Mouse (Mus musculus): ENCODE data around the gene Pomgnt2. TPM values are rescaled to one million over a fixed set of nuclear protein-coding genes. Genes with fewer than 3 reads are reported as not detected.
"Not testable (repeated sequence)": the region's sequence is repeated elsewhere in the genome, so short reads cannot be mapped to it uniquely, and the experiment has no call there.

Pomgnt2 gene
- total and polyA plus RNA-seq, 2 experiments: 1.7 to 5.3 TPM

DNA sequence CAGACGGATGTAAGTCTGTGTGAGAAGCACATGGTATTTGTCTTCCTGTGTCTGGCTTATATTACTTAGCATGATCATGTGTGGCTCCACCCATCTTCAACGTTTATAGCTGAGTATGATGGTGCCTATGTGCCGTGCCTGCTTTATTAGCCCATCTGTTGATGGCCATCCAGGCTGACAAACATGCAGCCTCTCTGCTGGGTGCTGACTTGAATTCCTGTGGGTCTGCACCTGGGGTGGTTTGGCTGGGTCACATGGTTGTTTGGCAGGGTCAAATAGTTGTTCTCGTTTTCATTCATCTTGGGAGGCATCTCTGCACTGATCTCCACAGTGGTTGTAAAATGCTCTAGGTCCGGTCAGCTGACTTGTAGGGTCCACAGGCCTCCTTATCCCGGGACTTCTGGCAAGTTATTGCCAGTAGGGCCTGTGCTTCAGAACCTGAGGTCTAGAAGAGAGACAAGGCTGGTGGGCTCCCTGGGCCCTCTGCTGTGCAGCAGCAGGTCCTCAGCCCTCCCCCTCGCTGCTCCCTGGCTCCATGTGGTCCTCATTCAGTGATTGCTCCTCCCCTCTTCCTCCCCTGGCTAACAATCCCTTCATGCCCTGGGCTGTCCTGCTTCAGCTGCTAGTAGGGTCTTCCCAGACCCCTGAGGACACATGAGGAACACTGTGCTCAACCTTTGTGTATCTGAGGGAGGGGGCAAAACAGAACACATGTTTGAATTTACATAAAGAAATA, 29.1 kb upstream of the Pomgnt2 start:
- Histone ChIP-seq H3K27ac (replicated peaks; ENCODE audit: insufficient read depth, low read depth, low read length) (peak overlapping the region; percentile 35), H3K27me3 (ENCODE audit: control insufficient read depth, insufficient read depth, low read length) (no peaks in the 10 kb centered on the region), H3K79me2 (ENCODE audit: control insufficient read depth, insufficient read depth, low read length) (no peaks in the 10 kb centered on the region), H3K9ac (ENCODE audit: low read depth, low read length) (no peak overlapping the region), H3K36me3 (ENCODE audit: control insufficient read depth, insufficient read depth, low read length) (no peaks in the 10 kb centered on the region), H3K4me3 (ENCODE audit: insufficient read depth, low read depth, low read length) (no peak overlapping the region), H3K4me1 (ENCODE audit: control insufficient read depth, insufficient read depth, low read length) (peaks cover 30% of the 10 kb centered on the region)
- no peak for DNase-seq (ENCODE audit: extremely low read depth, low read depth, low spot score)
- WGBS: 71% methylated on average over 7 of the region's 7 CpGs
- no peak for TF ChIP-seq POLR2A (IDR thresholded peaks at IDR 0.05; ENCODE audit: extremely low read depth, insufficient read depth, low read length)
- no peak for TF ChIP-seq CTCF (IDR thresholded peaks at IDR 0.05; ENCODE audit: low read depth, low read length)

DNA sequence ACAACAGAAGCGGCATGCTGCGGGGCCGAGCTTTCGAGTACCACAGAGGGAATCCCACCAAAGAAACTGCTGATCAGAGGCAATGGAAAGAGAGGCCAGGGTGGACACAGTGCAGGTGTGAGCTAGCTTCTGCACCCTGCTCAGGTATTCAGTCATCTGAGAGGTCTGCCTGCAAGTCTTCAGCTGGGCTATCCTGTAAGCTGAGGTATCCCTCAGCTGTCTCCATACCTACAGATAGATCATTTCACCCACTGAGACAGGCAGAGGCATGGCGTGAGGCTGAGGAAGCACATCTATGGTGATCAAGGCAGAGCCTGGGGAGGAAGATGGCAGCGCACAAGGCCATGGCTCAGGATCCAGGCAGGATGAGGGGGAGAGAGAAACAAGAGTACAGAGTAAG, 27.5 kb upstream of the Pomgnt2 start:
- H3K4me3 ChIP-seq (ENCODE audit: insufficient read depth, low read depth, low read length): no peak overlapping the region
- no peaks in the 10 kb centered on the region for H3K27me3 ChIP-seq (ENCODE audit: control insufficient read depth, insufficient read depth, low read length)
- TF ChIP-seq POLR2A (IDR thresholded peaks at IDR 0.05; ENCODE audit: extremely low read depth, insufficient read depth, low read length): no peak
- no peak for TF ChIP-seq CTCF (IDR thresholded peaks at IDR 0.05; ENCODE audit: low read depth, low read length)
- peak overlapping the region; percentile 45; the same call in 1 of the 2 replicates for H3K27ac ChIP-seq (replicated peaks; ENCODE audit: insufficient read depth, low read depth, low read length)
- DNase-seq (ENCODE audit: extremely low read depth, low read depth, low spot score): no peak
- H3K79me2 ChIP-seq (ENCODE audit: control insufficient read depth, insufficient read depth, low read length): no peaks in the 10 kb centered on the region
- H3K4me1 ChIP-seq (ENCODE audit: control insufficient read depth, insufficient read depth, low read length): peaks cover 30% of the 10 kb centered on the region
- WGBS: 91% methylated on average over 6 of the region's 6 CpGs
- no peaks in the 10 kb centered on the region for H3K36me3 ChIP-seq (ENCODE audit: control insufficient read depth, insufficient read depth, low read length)
- no peak overlapping the region for H3K9ac ChIP-seq (ENCODE audit: low read depth, low read length)

DNA sequence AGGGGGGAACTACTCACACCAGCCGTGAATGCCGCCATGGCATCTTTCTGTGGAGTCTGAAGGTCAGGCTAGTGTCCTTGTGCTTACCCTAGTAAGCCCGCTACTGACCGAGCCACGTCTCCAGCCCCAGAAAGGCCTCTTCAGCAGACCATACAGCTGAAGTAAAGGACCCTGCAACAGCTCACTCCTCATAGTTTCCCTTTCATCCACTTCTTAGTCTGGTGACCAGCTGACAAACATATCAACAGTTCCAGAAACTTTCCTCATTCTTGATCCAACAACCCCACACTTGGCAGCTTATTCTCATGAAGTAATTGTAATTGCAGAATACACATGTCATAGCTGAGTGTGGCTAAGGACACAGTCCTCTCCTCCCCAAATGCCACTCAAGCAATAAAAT, 27.0 kb upstream of the Pomgnt2 start:
- no peaks in the 10 kb centered on the region for H3K79me2 ChIP-seq (ENCODE audit: control insufficient read depth, insufficient read depth, low read length)
- DNase-seq (ENCODE audit: extremely low read depth, low read depth, low spot score): peak; percentile 79
- no peaks in the 10 kb centered on the region for H3K36me3 ChIP-seq (ENCODE audit: control insufficient read depth, insufficient read depth, low read length)
- H3K9ac ChIP-seq (ENCODE audit: low read depth, low read length): no peak overlapping the region; the same call in 1 of the 2 replicates
- TF ChIP-seq CTCF (IDR thresholded peaks at IDR 0.05; ENCODE audit: low read depth, low read length) (no peak), POLR2A (IDR thresholded peaks at IDR 0.05; ENCODE audit: extremely low read depth, insufficient read depth, low read length) (no peak)
- H3K27me3 ChIP-seq (ENCODE audit: control insufficient read depth, insufficient read depth, low read length): no peaks in the 10 kb centered on the region
- WGBS: 75% methylated on average over 5 of the region's 5 CpGs
- no peak overlapping the region for H3K4me3 ChIP-seq (ENCODE audit: insufficient read depth, low read depth, low read length)
- H3K27ac ChIP-seq (replicated peaks; ENCODE audit: insufficient read depth, low read depth, low read length): peak overlapping the region; percentile 82
- H3K4me1 ChIP-seq (ENCODE audit: control insufficient read depth, insufficient read depth, low read length): peaks cover 34% of the 10 kb centered on the region

DNA sequence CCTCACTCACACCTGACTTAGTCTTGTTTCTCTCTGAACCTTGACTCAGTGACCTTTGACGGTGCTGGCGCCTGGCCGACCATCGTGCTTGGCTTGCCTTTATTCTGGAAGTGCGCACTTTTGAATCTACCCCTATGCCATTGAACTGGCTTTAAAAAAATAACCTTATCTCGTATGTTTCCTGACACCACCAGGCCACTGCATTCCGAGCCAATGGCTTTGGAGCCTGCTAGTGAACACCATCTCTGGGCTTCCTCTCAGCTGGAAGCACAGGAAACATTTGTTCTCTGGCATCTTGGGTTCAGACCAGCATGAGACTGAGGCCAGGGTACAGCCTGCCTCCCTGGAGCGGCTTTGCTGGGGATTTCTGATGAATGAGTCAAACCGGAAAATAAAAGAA, 25.9 kb upstream of the Pomgnt2 start:
- DNase-seq (ENCODE audit: extremely low read depth, low read depth, low spot score): peak; percentile 98
- Histone ChIP-seq H3K79me2 (ENCODE audit: control insufficient read depth, insufficient read depth, low read length) (no peaks in the 10 kb centered on the region), H3K9ac (ENCODE audit: low read depth, low read length) (no peak overlapping the region), H3K36me3 (ENCODE audit: control insufficient read depth, insufficient read depth, low read length) (no peaks in the 10 kb centered on the region), H3K4me3 (ENCODE audit: insufficient read depth, low read depth, low read length) (no peak overlapping the region), H3K27ac (replicated peaks; ENCODE audit: insufficient read depth, low read depth, low read length) (peak overlapping the region; percentile 82), H3K4me1 (ENCODE audit: control insufficient read depth, insufficient read depth, low read length) (peaks cover 29% of the 10 kb centered on the region), H3K27me3 (ENCODE audit: control insufficient read depth, insufficient read depth, low read length) (no peaks in the 10 kb centered on the region)
- no peak for TF ChIP-seq POLR2A (IDR thresholded peaks at IDR 0.05; ENCODE audit: extremely low read depth, insufficient read depth, low read length)
- no peak for TF ChIP-seq CTCF (IDR thresholded peaks at IDR 0.05; ENCODE audit: low read depth, low read length)
- WGBS: 15% methylated on average over 9 of the region's 9 CpGs

DNA sequence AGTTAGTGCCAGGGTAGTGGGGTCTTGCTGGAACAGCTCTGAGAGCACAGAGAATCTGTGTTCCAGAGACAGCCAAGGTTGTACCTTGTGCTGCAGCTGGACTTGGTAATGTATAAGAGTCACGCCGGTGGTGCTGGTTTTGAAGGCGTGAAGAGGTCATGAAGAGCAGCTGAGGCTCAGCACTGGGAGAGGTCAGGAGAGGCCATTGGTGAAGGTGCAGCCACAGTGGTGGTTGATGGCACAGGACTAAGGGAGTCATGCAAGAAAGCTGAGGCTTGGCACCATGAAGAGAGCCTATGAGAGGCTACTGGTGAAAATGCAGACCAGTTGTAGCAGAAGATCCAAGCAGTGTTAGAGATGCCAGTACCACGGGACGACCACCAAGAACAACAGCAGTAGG, 24.7 kb upstream of the Pomgnt2 start:
- H3K4me3 ChIP-seq (ENCODE audit: insufficient read depth, low read depth, low read length): no peak overlapping the region
- no peaks in the 10 kb centered on the region for H3K79me2 ChIP-seq (ENCODE audit: control insufficient read depth, insufficient read depth, low read length)
- 95% methylated on average over 5 of the region's 5 CpGs for WGBS
- H3K27ac ChIP-seq (replicated peaks; ENCODE audit: insufficient read depth, low read depth, low read length): no peak overlapping the region
- peaks cover 22% of the 10 kb centered on the region for H3K4me1 ChIP-seq (ENCODE audit: control insufficient read depth, insufficient read depth, low read length)
- TF ChIP-seq POLR2A (IDR thresholded peaks at IDR 0.05; ENCODE audit: extremely low read depth, insufficient read depth, low read length) (no peak), CTCF (IDR thresholded peaks at IDR 0.05; ENCODE audit: low read depth, low read length) (no peak)
- no peaks in the 10 kb centered on the region for H3K36me3 ChIP-seq (ENCODE audit: control insufficient read depth, insufficient read depth, low read length)
- H3K9ac ChIP-seq (ENCODE audit: low read depth, low read length): no peak overlapping the region
- DNase-seq (ENCODE audit: extremely low read depth, low read depth, low spot score): no peak
- H3K27me3 ChIP-seq (ENCODE audit: control insufficient read depth, insufficient read depth, low read length): no peaks in the 10 kb centered on the region

DNA sequence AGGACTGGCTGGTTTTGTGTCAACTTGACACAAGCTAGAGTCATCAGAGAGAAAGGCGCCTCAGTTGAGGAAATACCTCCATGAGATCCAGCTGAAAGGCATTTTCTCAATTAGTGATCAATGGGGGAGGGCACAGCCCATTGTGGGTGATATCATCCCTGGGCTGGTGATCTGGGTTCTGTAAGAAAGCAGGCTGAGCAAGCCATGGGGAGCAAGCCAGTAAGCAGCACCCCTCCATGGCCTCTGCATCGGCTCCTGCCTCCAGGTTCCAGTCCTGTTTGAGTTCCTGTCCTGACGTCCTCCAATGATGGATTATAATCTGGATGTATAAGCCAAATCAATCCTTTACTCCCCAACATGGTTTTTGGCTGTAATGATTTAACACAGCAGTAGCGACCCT, 24.3 kb upstream of the Pomgnt2 start:
- H3K36me3 ChIP-seq (ENCODE audit: control insufficient read depth, insufficient read depth, low read length); H3K79me2 ChIP-seq (ENCODE audit: control insufficient read depth, insufficient read depth, low read length); H3K27ac ChIP-seq (replicated peaks; ENCODE audit: insufficient read depth, low read depth, low read length); H3K27me3 ChIP-seq (ENCODE audit: control insufficient read depth, insufficient read depth, low read length); H3K4me3 ChIP-seq (ENCODE audit: insufficient read depth, low read depth, low read length); H3K9ac ChIP-seq (ENCODE audit: low read depth, low read length); DNase-seq (ENCODE audit: extremely low read depth, low read depth, low spot score): not testable (repeated sequence)
- WGBS: 98% methylated on average over 4 of the region's 4 CpGs
- H3K4me1 ChIP-seq (ENCODE audit: control insufficient read depth, insufficient read depth, low read length): peaks cover 19% of the 10 kb centered on the region
